Mouse (Mus musculus): ENCODE data around the gene Fat2. TPM values are rescaled to one million over a fixed set of nuclear protein-coding genes. Genes with fewer than 3 reads are reported as not detected.

Gene Fat2
- polyA plus RNA-seq, 1 experiment from 2014 or later: 0.03 TPM

- no peaks in the 10 kb centered on the region for H3K27me3 ChIP-seq
- no peak overlapping the region for H3K27ac ChIP-seq (replicated peaks)
- H3K4me2 ChIP-seq (replicated peaks): no peak overlapping the region
- WGBS: 87% methylated on average over 5 of the region's 5 CpGs
- no peak overlapping the region for H3K9ac ChIP-seq (replicated peaks)
- no peak for ATAC-seq (ENCODE audit: low FRiP score, low read depth)
- H3K4me1 ChIP-seq: 0 out of 2 replicates have a peak, but pooled peaks cover 4% of the 10 kb centered on the region
- no peak overlapping the region for H3K4me3 ChIP-seq
- H3K9me3 ChIP-seq: no peaks in the 10 kb centered on the region
- no peaks in the 10 kb centered on the region for H3K36me3 ChIP-seq
Measured at GRCm38 (mm10) chr11:55327111-55327510, 9.3 kb downstream of the Fat2 start.

GRCm38 (mm10) chr11:55326211-55326610, 10.2 kb downstream of the Fat2 start:
- Histone ChIP-seq H3K9me3 (no peaks in the 10 kb centered on the region), H3K36me3 (no peaks in the 10 kb centered on the region), H3K4me2 (replicated peaks) (no peak overlapping the region), H3K27ac (replicated peaks) (no peak overlapping the region), H3K4me3 (no peak overlapping the region), H3K4me1 (0 out of 2 replicates have a peak, but pooled peaks cover 4% of the 10 kb centered on the region), H3K9ac (replicated peaks) (no peak overlapping the region), H3K27me3 (no peaks in the 10 kb centered on the region)
- 84% methylated on average over 7 of the region's 7 CpGs for WGBS
- ATAC-seq (ENCODE audit: low FRiP score, low read depth): no peak

GRCm38 (mm10) chr11:55323854-55324253, 12.5 kb downstream of the Fat2 start:
- Histone ChIP-seq H3K9ac (replicated peaks) (no peak overlapping the region), H3K27me3 (no peaks in the 10 kb centered on the region), H3K4me3 (no peak overlapping the region), H3K4me2 (replicated peaks) (no peak overlapping the region), H3K4me1 (0 out of 2 replicates have a peak, but pooled peaks cover 4% of the 10 kb centered on the region), H3K9me3 (no peaks in the 10 kb centered on the region), H3K27ac (replicated peaks) (no peak overlapping the region), H3K36me3 (no peaks in the 10 kb centered on the region)
- ATAC-seq (ENCODE audit: low FRiP score, low read depth): no peak
- 78% methylated on average over 8 of the region's 8 CpGs for WGBS

GRCm38 (mm10) chr11:55320990-55321389, 15.4 kb downstream of the Fat2 start:
- no peaks in the 10 kb centered on the region for H3K36me3 ChIP-seq
- no peak overlapping the region for H3K9ac ChIP-seq (replicated peaks)
- 68% methylated on average over 2 of the region's 2 CpGs for WGBS
- no peak for ATAC-seq (ENCODE audit: low FRiP score, low read depth)
- no peaks in the 10 kb centered on the region for H3K27me3 ChIP-seq
- H3K9me3 ChIP-seq: no peaks in the 10 kb centered on the region
- no peak overlapping the region for H3K4me3 ChIP-seq
- no peaks in the 10 kb centered on the region for H3K4me1 ChIP-seq
- no peak overlapping the region for H3K4me2 ChIP-seq (replicated peaks)
- H3K27ac ChIP-seq (replicated peaks): no peak overlapping the region

DNA sequence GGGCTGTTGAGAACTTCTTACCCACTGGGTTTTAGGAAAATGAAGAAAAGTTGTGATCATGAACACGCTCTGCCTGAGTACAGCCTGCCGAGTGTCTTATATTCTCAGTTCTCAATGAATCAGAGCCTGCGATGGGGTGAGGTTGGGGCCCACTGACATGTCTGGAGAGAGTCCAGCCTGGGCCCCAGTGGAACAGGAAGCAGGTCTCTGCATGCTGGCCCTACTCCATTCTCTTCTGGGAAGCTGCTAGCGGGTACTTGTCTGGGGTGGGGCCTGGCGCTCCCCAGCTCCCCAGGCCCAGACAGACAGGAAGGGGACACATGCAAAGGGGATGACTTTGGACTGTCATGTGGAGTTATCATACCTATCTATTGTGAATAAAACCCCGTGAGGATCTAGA, 20.4 kb downstream of the Fat2 start:
- H3K27me3 ChIP-seq: peaks cover 9% of the 10 kb centered on the region; the same call in 1 of the 2 replicates
- no peak overlapping the region for H3K4me3 ChIP-seq
- H3K4me1 ChIP-seq: no peaks in the 10 kb centered on the region
- no peaks in the 10 kb centered on the region for H3K36me3 ChIP-seq
- no peak overlapping the region for H3K9ac ChIP-seq (replicated peaks)
- H3K27ac ChIP-seq (replicated peaks): no peak overlapping the region
- ATAC-seq (ENCODE audit: low FRiP score, low read depth): no peak
- H3K4me2 ChIP-seq (replicated peaks): no peak overlapping the region
- H3K9me3 ChIP-seq: no peaks in the 10 kb centered on the region
- 91% methylated on average over 6 of the region's 6 CpGs for WGBS

DNA sequence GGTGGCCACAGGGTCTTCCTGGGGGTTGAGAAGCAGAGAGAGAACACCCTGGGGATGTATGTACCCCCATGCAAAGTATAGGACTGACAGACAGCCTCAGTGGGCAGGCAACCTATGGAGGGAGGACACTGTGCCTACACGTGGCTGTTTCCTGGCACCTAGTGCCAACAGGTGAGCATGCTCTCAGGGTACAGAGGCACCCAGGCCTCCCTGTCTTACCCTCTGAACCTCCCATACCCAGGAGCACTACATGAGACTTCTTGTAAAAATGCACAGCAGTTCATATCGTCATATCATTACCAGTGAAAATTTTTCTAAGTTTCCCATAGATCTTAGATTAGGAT, 21.7 kb downstream of the Fat2 start:
- Histone ChIP-seq H3K4me1 (no peaks in the 10 kb centered on the region), H3K4me3 (no peak overlapping the region), H3K27ac (replicated peaks) (no peak overlapping the region), H3K4me2 (replicated peaks) (no peak overlapping the region), H3K9ac (replicated peaks) (no peak overlapping the region), H3K27me3 (peaks cover 9% of the 10 kb centered on the region; the same call in 1 of the 2 replicates), H3K9me3 (no peaks in the 10 kb centered on the region), H3K36me3 (no peaks in the 10 kb centered on the region)
- 62% methylated on average over 2 of the region's 2 CpGs for WGBS
- no peak for ATAC-seq (ENCODE audit: low FRiP score, low read depth)

- no peaks in the 10 kb centered on the region for H3K36me3 ChIP-seq
- H3K9me3 ChIP-seq: no peaks in the 10 kb centered on the region
- H3K4me3 ChIP-seq: no peak overlapping the region
- peaks cover 9% of the 10 kb centered on the region; the same call in 1 of the 2 replicates for H3K27me3 ChIP-seq
- no peak overlapping the region for H3K27ac ChIP-seq (replicated peaks)
- H3K9ac ChIP-seq (replicated peaks): no peak overlapping the region
- 32% methylated on average over 29 of the region's 29 CpGs for WGBS
- H3K4me1 ChIP-seq: no peaks in the 10 kb centered on the region
- no peak for ATAC-seq (ENCODE audit: low FRiP score, low read depth)
- no peak overlapping the region for H3K4me2 ChIP-seq (replicated peaks)
Measured at GRCm38 (mm10) chr11:55313768-55314703, 22.3 kb downstream of the Fat2 start.

DNA sequence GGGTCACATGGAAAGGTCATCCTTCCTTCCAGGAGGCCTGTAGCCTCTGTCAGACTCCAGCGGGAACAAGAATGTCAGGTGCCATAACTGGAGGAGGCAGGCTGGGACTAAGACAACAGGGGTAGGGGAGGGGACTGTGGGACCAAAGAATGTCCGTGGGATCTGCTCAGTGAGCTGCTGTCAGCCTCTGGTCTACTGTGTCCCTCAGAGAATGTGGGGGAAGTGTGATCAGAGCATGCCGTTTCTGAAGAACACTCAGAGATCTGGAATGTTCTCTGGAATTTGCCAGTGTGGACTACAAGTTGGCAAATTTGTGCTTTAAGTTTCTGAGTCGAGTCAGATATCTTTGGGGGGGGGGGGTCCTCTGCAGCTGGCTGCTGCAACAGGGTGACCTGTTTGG, 34.0 kb downstream of the Fat2 start:
- WGBS: 72% methylated on average over 4 of the region's 4 CpGs
- no peak overlapping the region for H3K4me3 ChIP-seq
- no peak overlapping the region for H3K27ac ChIP-seq (replicated peaks)
- H3K4me1 ChIP-seq: no peaks in the 10 kb centered on the region
- ATAC-seq (ENCODE audit: low FRiP score, low read depth): no peak
- no peaks in the 10 kb centered on the region for H3K36me3 ChIP-seq
- H3K4me2 ChIP-seq (replicated peaks): no peak overlapping the region
- no peaks in the 10 kb centered on the region for H3K27me3 ChIP-seq
- no peaks in the 10 kb centered on the region for H3K9me3 ChIP-seq
- no peak overlapping the region for H3K9ac ChIP-seq (replicated peaks)

DNA sequence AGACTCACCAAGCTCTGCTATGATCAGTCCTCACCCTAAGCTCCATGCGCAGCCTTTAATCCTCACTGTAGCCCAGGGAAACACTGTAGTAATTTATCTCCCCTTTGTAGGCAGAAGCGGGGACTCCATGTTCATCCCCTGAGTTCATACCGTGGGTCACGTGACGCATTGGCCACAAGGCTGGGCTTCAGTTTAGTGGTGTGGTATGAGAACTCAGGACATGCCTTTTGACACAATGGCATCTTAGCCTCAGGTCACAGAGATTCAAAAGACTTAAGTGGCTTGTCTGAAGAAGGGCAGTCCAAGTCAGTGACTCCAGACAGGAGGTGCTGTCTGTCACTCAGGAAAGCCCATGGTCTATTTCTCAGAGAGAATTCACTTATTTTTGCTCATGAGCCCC, 43.2 kb downstream of the Fat2 start:
- no peak overlapping the region for H3K4me3 ChIP-seq
- WGBS: 85% methylated on average over 5 of the region's 5 CpGs
- no peaks in the 10 kb centered on the region for H3K4me1 ChIP-seq

GRCm38 (mm10) chr11:55291901-55292300, 44.5 kb downstream of the Fat2 start:
- 93% methylated on average over 7 of the region's 7 CpGs for WGBS
- H3K27me3 ChIP-seq: no peaks in the 10 kb centered on the region
- ATAC-seq (ENCODE audit: low FRiP score, low read depth): no peak

More for the DNA sequence above, 43.2 kb downstream of the Fat2 start:
- no peak for ATAC-seq (ENCODE audit: low FRiP score, low read depth)
- Histone ChIP-seq H3K27me3 (no peaks in the 10 kb centered on the region), H3K9me3 (no peaks in the 10 kb centered on the region), H3K4me2 (replicated peaks) (no peak overlapping the region), H3K27ac (replicated peaks) (no peak overlapping the region), H3K36me3 (no peaks in the 10 kb centered on the region), H3K9ac (replicated peaks) (no peak overlapping the region)

DNA sequence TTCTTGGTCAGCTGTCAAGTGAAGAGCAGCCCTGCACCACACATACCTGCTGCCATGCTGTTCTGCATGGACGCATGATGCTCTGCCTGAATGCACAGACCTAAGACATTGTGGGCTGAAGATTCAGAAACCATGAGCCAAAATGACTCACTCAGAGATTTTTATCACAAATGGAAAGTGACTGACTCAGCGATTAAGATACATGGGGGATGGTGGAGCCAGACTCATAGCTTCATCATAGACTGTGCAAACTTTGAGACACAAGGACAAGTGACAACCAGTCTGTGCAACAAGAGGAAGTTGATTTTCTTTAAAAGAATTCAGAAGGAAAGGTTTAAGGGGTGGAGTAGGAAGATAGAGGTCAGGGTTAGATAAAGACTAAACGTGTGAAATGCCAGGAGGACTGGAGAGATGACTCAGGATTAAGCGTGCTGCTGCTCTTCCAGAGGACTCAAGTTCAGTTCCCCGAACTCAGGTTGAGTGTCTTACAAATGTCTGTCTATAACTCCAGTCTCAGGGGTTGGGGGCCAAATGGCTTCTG, 46.4 kb downstream of the Fat2 start:
- Histone ChIP-seq H3K9ac (replicated peaks) (no peak overlapping the region), H3K27me3 (no peaks in the 10 kb centered on the region), H3K27ac (replicated peaks) (no peak overlapping the region), H3K4me3 (no peak overlapping the region), H3K36me3 (no peaks in the 10 kb centered on the region), H3K9me3 (no peaks in the 10 kb centered on the region), H3K4me1 (no peaks in the 10 kb centered on the region), H3K4me2 (replicated peaks) (no peak overlapping the region)
- ATAC-seq (ENCODE audit: low FRiP score, low read depth): no peak
- 86% methylated on average over 5 of the region's 5 CpGs for WGBS

More at GRCm38 (mm10) chr11:55291901-55292300, 44.5 kb downstream of the Fat2 start:
- no peak overlapping the region for H3K9ac ChIP-seq (replicated peaks)
- H3K4me3 ChIP-seq: no peak overlapping the region
- no peaks in the 10 kb centered on the region for H3K36me3 ChIP-seq
- H3K4me1 ChIP-seq: no peaks in the 10 kb centered on the region
- H3K4me2 ChIP-seq (replicated peaks): no peak overlapping the region
- H3K9me3 ChIP-seq: no peaks in the 10 kb centered on the region
- no peak overlapping the region for H3K27ac ChIP-seq (replicated peaks)

DNA sequence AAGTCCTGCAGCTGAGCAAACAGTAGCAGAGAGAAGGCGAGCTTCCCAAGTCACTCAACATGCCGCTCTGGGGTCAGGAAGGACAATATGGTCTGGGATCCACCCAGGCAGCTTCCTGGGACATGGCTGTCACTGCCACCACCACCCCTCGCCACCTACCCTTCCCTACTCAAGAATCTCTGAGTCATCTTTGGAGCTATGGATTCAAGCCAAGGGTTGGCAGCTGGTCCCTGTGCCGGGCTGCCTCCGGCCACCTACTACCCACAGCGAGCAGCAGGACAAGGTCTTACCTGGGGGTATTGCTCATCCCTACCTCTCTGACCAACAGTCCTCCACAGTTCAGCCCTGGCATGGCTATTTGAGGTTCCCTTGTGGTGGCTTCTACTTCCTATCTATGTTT, 61.6 kb downstream of the Fat2 start:
- H3K4me2 ChIP-seq (replicated peaks): no peak overlapping the region
- 81% methylated on average over 6 of the region's 6 CpGs for WGBS

More for the DNA sequence above, 61.6 kb downstream of the Fat2 start:
- Histone ChIP-seq H3K4me1 (no peaks in the 10 kb centered on the region), H3K9ac (replicated peaks) (no peak overlapping the region), H3K36me3 (no peaks in the 10 kb centered on the region), H3K27ac (replicated peaks) (no peak overlapping the region), H3K4me3 (no peak overlapping the region), H3K27me3 (no peaks in the 10 kb centered on the region), H3K9me3 (no peaks in the 10 kb centered on the region)
- no peak for ATAC-seq (ENCODE audit: low FRiP score, low read depth)
